Mouse (Mus musculus) kidney, postnatal 4 days (tissue): Measurements from ENCODE around the gene Baz2b.
A peak's percentile ranks its signal among the peaks of the same experiment; 100 is the strongest.

Source experiments
- DNase-seq, 2 experiments: peaks; one replicate each; pipeline ENCODE4 v3.0.0; 2021; ENCODE audit warnings: mixed read lengths in 2 of 2

The Baz2b gene

GRCm38 (mm10) chr2:59993190-59993535, 216.5 kb downstream of the Baz2b start:
- no peak for DNase-seq

- DNase-seq: peak; percentile 13 to 22
Measured at GRCm38 (mm10) chr2:59992488-59993189, 217.0 kb downstream of the Baz2b start.

GRCm38 (mm10) chr2:59991775-59992174, 217.9 kb downstream of the Baz2b start:
- DNase-seq: no peak

GRCm38 (mm10) chr2:59987521-59987920, 222.1 kb downstream of the Baz2b start:
- no peak for DNase-seq

GRCm38 (mm10) chr2:59979488-59980220, 230.0 kb downstream of the Baz2b start:
- DNase-seq: no peak

- no peak for DNase-seq
Measured at GRCm38 (mm10) chr2:59976680-59977079, 233.0 kb downstream of the Baz2b start.

GRCm38 (mm10) chr2:59975772-59976171, 233.9 kb downstream of the Baz2b start:
- no peak for DNase-seq

GRCm38 (mm10) chr2:59973962-59974361, 235.7 kb downstream of the Baz2b start:
- DNase-seq: no peak

- DNase-seq: no peak
Measured at GRCm38 (mm10) chr2:59973104-59973641, 236.5 kb downstream of the Baz2b start.

GRCm38 (mm10) chr2:59970511-59970910, 239.1 kb downstream of the Baz2b start:
- no peak for DNase-seq

GRCm38 (mm10) chr2:59969099-59969498, 240.5 kb downstream of the Baz2b start:
- DNase-seq: no peak

GRCm38 (mm10) chr2:59968593-59968992, 241.0 kb downstream of the Baz2b start:
- DNase-seq: no peak

GRCm38 (mm10) chr2:59966454-59966853, 243.2 kb downstream of the Baz2b start:
- no peak for DNase-seq

- DNase-seq: no peak
Measured at GRCm38 (mm10) chr2:59963011-59963410, 246.6 kb downstream of the Baz2b start.

GRCm38 (mm10) chr2:59962579-59962978, 247.1 kb downstream of the Baz2b start:
- DNase-seq: no peak

GRCm38 (mm10) chr2:59960495-59960772, 249.2 kb downstream of the Baz2b start:
- no peak for DNase-seq

GRCm38 (mm10) chr2:59959668-59960494, 249.8 kb downstream of the Baz2b start:
- no peak for DNase-seq

GRCm38 (mm10) chr2:59958543-59958942, 251.1 kb downstream of the Baz2b start:
- DNase-seq: peak; percentile 19 to 27

- DNase-seq: no peak
Measured at GRCm38 (mm10) chr2:59955916-59956315, 253.7 kb downstream of the Baz2b start.

- no peak for DNase-seq
Measured at GRCm38 (mm10) chr2:59954791-59955190, 254.8 kb downstream of the Baz2b start.

GRCm38 (mm10) chr2:59952286-59953014, 257.2 kb downstream of the Baz2b start:
- DNase-seq: no peak

- DNase-seq: no peak
Measured at GRCm38 (mm10) chr2:59951706-59952105, 257.9 kb downstream of the Baz2b start.

- DNase-seq: no peak
Measured at GRCm38 (mm10) chr2:59951127-59951526, 258.5 kb downstream of the Baz2b start.
